Mouse (Mus musculus): ENCODE data around the gene Tmprss7. TPM values are rescaled to one million over a fixed set of nuclear protein-coding genes. Genes with fewer than 3 reads are reported as not detected.

Gene Tmprss7
- polyA plus RNA-seq (2017; shearing (Covaris generic)), result not detected

DNA sequence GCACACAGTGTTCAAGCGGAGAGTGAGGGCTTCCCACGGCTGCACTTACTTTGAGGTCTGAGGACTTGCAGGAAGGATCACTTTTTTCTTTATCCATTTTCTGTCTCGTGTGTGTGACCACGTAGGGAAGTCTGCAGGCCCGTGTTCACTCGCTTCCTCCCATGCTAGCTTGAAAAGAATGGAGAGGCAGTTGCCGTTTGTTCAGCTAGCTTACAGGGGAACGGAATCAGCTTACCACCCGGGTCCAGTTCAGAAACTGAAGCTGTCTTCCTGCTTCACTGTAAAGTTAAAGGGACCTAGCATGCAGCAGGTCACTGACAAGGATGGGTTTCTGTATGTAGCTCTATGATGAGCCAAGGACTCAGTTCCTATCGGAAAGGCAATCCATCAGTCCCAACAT is at the start of gene Tmprss7:
Tmprss7 (minus strand) TSS at position 101 of the 400 bp plus-strand sequence.

DNA sequence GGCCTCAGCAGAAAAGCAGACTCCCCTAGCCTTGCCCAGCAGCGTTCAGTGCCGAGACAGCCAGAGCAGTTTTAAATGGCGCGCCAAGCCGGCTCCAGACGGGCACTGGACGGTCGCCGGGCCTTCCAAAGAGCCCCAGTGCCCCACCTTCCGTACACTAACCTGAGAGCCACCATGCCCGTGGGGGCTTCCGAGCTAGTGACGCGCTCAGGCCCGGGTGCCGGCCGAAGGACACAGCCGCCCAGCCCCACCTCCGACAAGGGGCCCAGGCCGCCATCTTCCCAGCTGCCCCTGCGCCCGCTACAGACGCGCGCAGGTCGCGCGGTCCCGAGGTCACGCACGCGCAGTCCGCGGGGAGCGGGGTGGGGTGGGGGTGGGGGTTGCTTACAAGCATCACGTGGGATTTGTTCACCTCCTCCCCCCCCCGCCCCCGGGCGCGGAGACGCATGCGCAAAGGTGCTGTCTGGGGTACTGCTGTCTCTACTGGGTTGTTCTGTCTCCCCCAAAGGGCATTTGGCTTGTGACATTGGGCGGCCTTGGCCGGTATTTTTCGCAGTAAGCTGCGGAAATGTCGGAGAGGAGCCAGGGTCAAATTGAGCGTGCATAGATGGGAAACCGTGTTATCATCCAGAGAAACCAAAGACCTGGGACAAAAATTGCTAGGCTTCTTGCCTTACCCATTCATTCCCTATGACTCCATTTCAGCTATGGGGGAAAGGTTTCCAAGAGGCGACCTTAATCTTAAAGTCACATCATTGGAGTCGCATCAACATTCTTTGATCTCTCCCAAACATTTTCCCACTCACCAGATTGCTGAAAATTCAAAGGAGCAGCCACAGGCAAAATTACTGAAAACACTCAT is 49.4 kb upstream of the Tmprss7 start, which contains the start of gene Abhd10:
Abhd10 (minus strand) TSS at position 341 of the 862 bp plus-strand sequence.

DNA sequence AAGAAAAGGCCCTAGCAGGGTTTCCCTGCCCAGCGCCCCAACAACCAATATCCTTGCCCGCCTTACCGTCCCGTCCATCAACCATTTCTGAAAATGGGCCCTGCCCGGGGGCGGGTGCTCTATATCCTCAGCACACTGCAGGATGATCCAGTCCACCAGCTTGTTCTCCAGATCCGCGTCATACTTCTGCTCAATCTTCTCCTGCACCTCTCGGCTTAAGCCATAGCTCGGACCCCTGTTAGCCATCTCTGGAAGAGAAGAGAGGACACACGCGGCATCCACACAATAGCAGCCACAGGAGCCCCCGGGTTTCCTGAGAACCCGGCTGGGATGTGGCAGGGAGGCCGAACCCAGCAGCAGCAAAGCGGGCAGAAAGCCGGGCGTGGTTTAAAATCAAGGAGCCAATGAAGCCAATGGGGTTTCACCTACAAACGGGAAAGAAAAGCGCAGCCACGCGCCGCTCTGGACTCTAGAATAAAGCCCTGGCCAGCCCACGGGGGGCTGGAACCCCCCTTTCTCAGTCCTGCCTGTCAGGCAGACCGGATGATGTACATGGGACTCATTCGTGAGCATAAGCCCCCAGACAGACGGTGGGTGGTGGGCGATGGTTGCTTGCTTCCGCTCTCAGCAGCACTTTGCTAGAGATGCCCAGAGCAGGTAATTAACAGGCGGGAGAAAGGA is 30.7 kb upstream of the Tmprss7 start, which contains the start of gene Tagln3:
Tagln3 (minus strand) TSS at position 548 of the 681 bp plus-strand sequence.

DNA sequence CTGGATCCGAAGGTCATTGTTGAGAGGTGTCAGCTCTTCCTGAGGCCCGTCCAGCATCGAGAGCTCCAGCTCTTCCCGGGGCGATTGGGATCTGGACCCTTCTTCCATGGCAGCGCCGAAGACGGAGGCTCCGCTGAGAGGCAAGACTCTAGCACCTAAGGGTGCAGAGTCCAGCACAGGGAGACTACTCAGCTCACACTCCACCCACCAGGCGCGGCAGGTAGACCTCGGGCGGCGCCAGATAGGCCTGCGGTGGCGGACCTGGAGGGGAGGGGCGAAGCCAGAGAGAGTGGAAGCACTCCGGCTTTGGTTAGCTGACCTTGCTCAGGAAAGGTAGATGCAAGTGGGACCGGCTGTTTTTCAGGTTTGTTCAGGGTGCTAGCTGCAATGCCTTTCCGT is 39.5 kb downstream of the Tmprss7 start, which contains the start of gene BC016579:
BC016579 (minus strand) TSS at position 135 of the 399 bp plus-strand sequence.

GRCm38 (mm10) chr16:45610267-45610666 is 83.2 kb downstream of the Tmprss7 start, which contains the start of gene Gcsam:
Gene Gcsam, plus strand, starts transcription at chr16:45610380.

Other genes starting within 250 kb of the Tmprss7 start
- 0.26 TPM for gene Gm609, start 200.7 kb downstream of the Tmprss7 start, polyA plus RNA-seq (2017; shearing (Covaris generic))
- gene Gm17783, start 161.6 kb downstream of the Tmprss7 start, polyA plus RNA-seq (2017; shearing (Covaris generic)), result not detected
- gene Slc9c1, start 158.3 kb downstream of the Tmprss7 start, polyA plus RNA-seq (2017; shearing (Covaris generic)), result not detected
- 0.17 TPM for gene Gcsam, start 83.3 kb downstream of the Tmprss7 start, polyA plus RNA-seq (2017; shearing (Covaris generic))
- not detected for gene BC016579, start 39.6 kb downstream of the Tmprss7 start, polyA plus RNA-seq (2017; shearing (Covaris generic))
- not detected for gene Tagln3, start 30.9 kb upstream of the Tmprss7 start, polyA plus RNA-seq (2017; shearing (Covaris generic))
- gene Abhd10, start 49.3 kb upstream of the Tmprss7 start, polyA plus RNA-seq (2017; shearing (Covaris generic)), result 36.9 TPM

Data from naive thymus-derived CD4-positive, alpha-beta T cell, adult 5 months (primary cell).